ENCODE assay signal across 7 mouse cellular contexts in genomic region chr6:88193433-88194052, GRCm38 (mm10). TPM values are rescaled to one million over a fixed set of nuclear protein-coding genes. Genes with fewer than 3 reads are reported as not detected.
DNase-seq lines count a peak whose midpoint lies in the region; ATAC-seq lines count a peak whose summit lies in the region.

Gata2 (plus strand) TSS chr6:88193891.

- DNase-seq in R1 (ENCODE audit: low read depth, low spot score) = peak; percentile 18
- peak; percentile 58 to 71 for DNase-seq in kidney, postnatal 25 days
- DNase-seq in midbrain, embryonic 11.5 days (ENCODE audit: low spot score, missing footprints) = peak; percentile 96
- DNase-seq in adipocyte (ENCODE audit: low spot score) = no peak
- no peak for DNase-seq in natural killer cell, adult 2 months (ENCODE audit: low spot score in 2 of 2)

- ATAC-seq in common myeloid progenitor, adult 5-6 weeks (replicated peaks; ENCODE audit: low read depth, poor library complexity, severe bottlenecking) = 0 out of 2 replicates have a peak, but pooled peaks have one; percentile 4
- no peak for ATAC-seq in heart, embryonic 13.5 days (ENCODE audit: extremely low read depth, insufficient number of reproducible peaks, low FRiP score, low TSS enrichment)
- ATAC-seq in midbrain, embryonic 11.5 days (ENCODE audit: low FRiP score) = no peak

- H3K27ac ChIP-seq in heart, embryonic 13.5 days (replicated peaks) = no peak within 1 kb of the TSS
- peak within 1 kb of the TSS; percentile 50 for H3K27ac ChIP-seq in midbrain, embryonic 11.5 days (ENCODE audit: low read depth, low read length)

- 2% methylated on average over 56 of the region's 57 CpGs for WGBS in heart, embryonic 13.5 days
- under 1% methylated on average over 54 of the region's 57 CpGs for WGBS in midbrain, embryonic 11.5 days

- peak within 1 kb of the TSS; percentile 54 for H3K4me3 ChIP-seq in heart, embryonic 13.5 days
- H3K4me3 ChIP-seq in midbrain, embryonic 11.5 days (ENCODE audit: low read depth, low read length) = peak within 1 kb of the TSS; percentile 34

- H3K4me2 ChIP-seq in heart, embryonic 13.5 days = peak within 1 kb of the TSS; percentile 81
- H3K4me2 ChIP-seq in midbrain, embryonic 11.5 days = peak within 1 kb of the TSS; percentile 41

- H3K27me3 ChIP-seq in heart, embryonic 13.5 days (replicated peaks) = peaks cover 100% of the 10 kb centered on the region
- H3K27me3 ChIP-seq in midbrain, embryonic 11.5 days (ENCODE audit: control insufficient read depth, insufficient read depth, low read length) = peaks cover 99% of the 10 kb centered on the region

- H3K9ac ChIP-seq in heart, embryonic 13.5 days = peak within 1 kb of the TSS; percentile 77
- peak within 1 kb of the TSS; percentile 50 for H3K9ac ChIP-seq in midbrain, embryonic 11.5 days (ENCODE audit: low read length)

- no peaks in the 10 kb centered on the region for H3K36me3 ChIP-seq in heart, embryonic 13.5 days
- no peaks in the 10 kb centered on the region for H3K36me3 ChIP-seq in midbrain, embryonic 11.5 days (ENCODE audit: control insufficient read depth, insufficient read depth, low read length)

- H3K9me3 ChIP-seq in heart, embryonic 13.5 days = no peaks in the 10 kb centered on the region
- H3K9me3 ChIP-seq in midbrain, embryonic 11.5 days (ENCODE audit: control insufficient read depth, low read length) = no peaks in the 10 kb centered on the region

- H3K4me1 ChIP-seq in heart, embryonic 13.5 days = peaks cover 59% of the 10 kb centered on the region
- peaks cover 38% of the 10 kb centered on the region for H3K4me1 ChIP-seq in midbrain, embryonic 11.5 days (ENCODE audit: control insufficient read depth, insufficient read depth, low read length)

RNA-seq across cellular contexts. Expression of gene Gata2, which starts in this region (rescaled TPM):
- 48.1 and 78.8 TPM in 2 replicates for total RNA-seq in common myeloid progenitor, adult 5-6 weeks (2017)
- polyA plus RNA-seq in heart, embryonic 13.5 days (2015; fragmentation: Nextera tagmentation; extraction: Ambion mirVana) = 14.3 and 17.6 TPM in 2 replicates
- 26.6 and 28.6 TPM in 2 replicates for polyA plus RNA-seq in midbrain, embryonic 11.5 days (2014; fragmentation: Nextera tagmentation; extraction: Ambion mirVana)

Comparison
In these comparisons a context has a peak if more than half of its experiments do, and no peak if none do; other contexts are left out.
1. DNase-seq: peak in R1 (single experiment), kidney, postnatal 25 days (2 of 2) and midbrain, embryonic 11.5 days (single experiment); none in adipocyte (single experiment) and natural killer cell, adult 2 months (0 of 2).